Mouse (Mus musculus): ENCODE results near the gene Rcc1l.

- TF ChIP-seq POLR2A (IDR thresholded peaks at IDR 0.05; ENCODE audit: insufficient read length, low read depth) (no peak), MYOD1 (IDR thresholded peaks at IDR 0.05; ENCODE audit: control insufficient read depth in 1 of 3, insufficient read length in 2 of 3, low read depth in 2 of 3) (no peak), MAX (IDR thresholded peaks at IDR 0.05; ENCODE audit: low read depth) (no peak), REST (IDR thresholded peaks at IDR 0.05; ENCODE audit: insufficient read depth, insufficient read length) (no peak), POLR2AphosphoS2 (IDR thresholded peaks at IDR 0.05; ENCODE audit: insufficient read length, low read depth) (no peak)
Measured at GRCm38 (mm10) chr5:134121138-134121892, 55.3 kb downstream of the Rcc1l start.
